Mouse (Mus musculus) heart, adult 2 months (tissue): ENCODE measurements around the gene Tnfrsf21.

Experiments
- CTCF ChIP-seq: fragments of 200-600 bp; IDR thresholded peaks from 2 replicates; pipeline ENCODE4 v1.8.1; 2022; ENCODE audit warnings: antibody characterized with exemption, mild to moderate bottlenecking, moderate library complexity
- EP300 ChIP-seq: fragments of 200-500 bp; IDR thresholded peaks from 2 replicates; pipeline ENCODE4 v1.6.1; 2011; ENCODE audit warnings: low read depth, low read length, control low read depth; ENCODE audit not compliant: insufficient read depth
- POLR2A ChIP-seq: fragments of 200-500 bp; IDR thresholded peaks from 2 replicates; pipeline ENCODE4 v1.6.1; 2011; ENCODE audit warnings: mild to moderate bottlenecking, low read depth, low read length, control low read depth; ENCODE audit not compliant: insufficient read depth

DNA sequence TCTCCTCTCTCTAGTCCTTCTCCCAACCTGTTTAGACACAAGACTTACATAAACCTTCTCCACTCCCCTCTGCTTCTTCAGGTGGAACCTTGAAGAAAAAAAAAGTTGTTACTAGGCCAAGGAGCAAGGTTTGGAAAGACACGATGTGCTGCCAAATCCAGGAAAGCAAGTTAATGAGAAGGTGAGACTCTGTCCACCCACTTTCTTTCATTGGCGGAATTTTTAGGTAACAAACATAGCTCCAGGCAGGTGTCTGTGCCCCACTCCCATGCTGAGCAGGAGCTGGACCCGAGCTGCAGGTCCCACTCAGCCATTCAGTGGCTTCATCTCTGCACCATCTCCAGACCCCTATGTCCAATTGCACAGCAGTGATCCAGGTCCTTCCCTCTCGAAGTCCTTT is 93.1 kb downstream of the Tnfrsf21 start:
- TF ChIP-seq POLR2A (no peak), CTCF (no peak), EP300 (no peak)
